Mouse (Mus musculus): ENCODE data around the gene Wipf2. TPM values are rescaled to one million over a fixed set of nuclear protein-coding genes. Genes with fewer than 3 reads are reported as not detected.
A peak's percentile ranks its signal among the peaks of the same experiment; 100 is the strongest.

Gene Wipf2
- total and polyA plus RNA-seq, 3 experiments = 2.1 to 7.7 (median 4.7) TPM

DNA sequence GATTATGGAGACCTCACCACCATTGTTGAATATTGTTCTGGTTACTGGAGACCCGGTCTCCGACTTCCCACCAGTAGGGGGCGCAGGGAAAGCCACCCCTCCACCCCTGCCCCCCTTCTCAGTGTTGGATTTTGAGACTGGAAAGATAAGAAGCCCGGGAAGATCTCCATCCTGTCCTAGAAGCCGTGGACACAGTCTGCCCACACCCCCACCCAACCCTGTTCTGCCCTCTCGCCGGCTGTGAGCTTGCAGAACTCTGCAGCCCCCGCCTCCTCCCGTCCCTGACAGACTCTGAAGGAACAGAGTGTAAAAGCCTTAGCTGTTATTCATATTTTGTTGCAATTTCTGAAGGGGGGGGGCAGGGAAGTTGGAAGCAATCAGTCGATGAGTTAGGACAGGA is 90.9 kb downstream of the Wipf2 start (continued):
- TF ChIP-seq ZNF384 (IDR thresholded peaks at IDR 0.05; ENCODE audit: low read depth, low read length) (no peak), MYC (IDR thresholded peaks at IDR 0.05; ENCODE audit: low read depth, low read length) (no peak), CHD2 (IDR thresholded peaks at IDR 0.05; ENCODE audit: low read length) (peak; percentile 65), CHD1 (IDR thresholded peaks at IDR 0.05; ENCODE audit: low read depth, low read length) (no peak), UBTF (IDR thresholded peaks at IDR 0.05; ENCODE audit: low read depth, low read length) (no peak), GABPA (IDR thresholded peaks at IDR 0.05; ENCODE audit: insufficient replicate concordance, low read depth, low read length) (no peak), MAX (IDR thresholded peaks at IDR 0.05; ENCODE audit: low read length) (no peak)

Other genes starting within 250 kb of the Wipf2 start
- gene Gm12355, start 238.0 kb upstream of the Wipf2 start, total RNA-seq (2012; rRNA removed) = 1.8 and 2.0 TPM in 2 replicates
- gene Gm12355, start 238.0 kb upstream of the Wipf2 start, total RNA-seq (2014; rRNA removed) = 24.2 and 26.0 TPM in 2 replicates
- 3.0 and 9.8 TPM in 2 replicates for gene Gm12355, start 238.0 kb upstream of the Wipf2 start, polyA plus RNA-seq (2012; ENCODE audit: insufficient read length, low read depth)
- not detected in 2 replicates for gene Gsdma3, start 237.3 kb upstream of the Wipf2 start, total RNA-seq (2012; rRNA removed)
- gene Gsdma3, start 237.3 kb upstream of the Wipf2 start, total RNA-seq (2014; rRNA removed) = not detected in 2 replicates
- gene Gsdma3, start 237.3 kb upstream of the Wipf2 start, polyA plus RNA-seq (2012; ENCODE audit: insufficient read length, low read depth) = not detected in 2 replicates
- not detected in 2 replicates for gene Gsdma2, start 216.9 kb upstream of the Wipf2 start, total RNA-seq (2012; rRNA removed)
- not detected in 2 replicates for gene Gsdma2, start 216.9 kb upstream of the Wipf2 start, total RNA-seq (2014; rRNA removed)
- gene Gsdma2, start 216.9 kb upstream of the Wipf2 start, polyA plus RNA-seq (2012; ENCODE audit: insufficient read length, low read depth) = not detected in 2 replicates
- gene Gsdma, start 199.3 kb upstream of the Wipf2 start, total RNA-seq (2012; rRNA removed) = not detected in 2 replicates
- not detected in 2 replicates for gene Gsdma, start 199.3 kb upstream of the Wipf2 start, total RNA-seq (2014; rRNA removed)
- 0.08 and 0.10 TPM in 2 replicates for gene Gsdma, start 199.3 kb upstream of the Wipf2 start, polyA plus RNA-seq (2012; ENCODE audit: insufficient read length, low read depth)
- gene Psmd3, start 181.1 kb upstream of the Wipf2 start, total RNA-seq (2012; rRNA removed) = 291 and 337 TPM in 2 replicates
- 163 and 166 TPM in 2 replicates for gene Psmd3, start 181.1 kb upstream of the Wipf2 start, total RNA-seq (2014; rRNA removed)
- 345 and 354 TPM in 2 replicates for gene Psmd3, start 181.1 kb upstream of the Wipf2 start, polyA plus RNA-seq (2012; ENCODE audit: insufficient read length, low read depth)
- not detected in 2 replicates for gene Csf3, start 162.4 kb upstream of the Wipf2 start, total RNA-seq (2012; rRNA removed)
- gene Csf3, start 162.4 kb upstream of the Wipf2 start, total RNA-seq (2014; rRNA removed) = not detected in 2 replicates
- 0.21 and 0.29 TPM in 2 replicates for gene Csf3, start 162.4 kb upstream of the Wipf2 start, polyA plus RNA-seq (2012; ENCODE audit: insufficient read length, low read depth)
- 47.7 and 48.6 TPM in 2 replicates for gene Med24, start 134.2 kb upstream of the Wipf2 start, total RNA-seq (2012; rRNA removed)
- gene Med24, start 134.2 kb upstream of the Wipf2 start, total RNA-seq (2014; rRNA removed) = 26.5 and 30.9 TPM in 2 replicates
- gene Med24, start 134.2 kb upstream of the Wipf2 start, polyA plus RNA-seq (2012; ENCODE audit: insufficient read length, low read depth) = 64.2 and 78.8 TPM in 2 replicates
- 2.5 and 3.9 TPM in 2 replicates for gene Thra, start 123.0 kb upstream of the Wipf2 start, total RNA-seq (2012; rRNA removed)
- 0.81 and 1.1 TPM in 2 replicates for gene Thra, start 123.0 kb upstream of the Wipf2 start, total RNA-seq (2014; rRNA removed)
- gene Thra, start 123.0 kb upstream of the Wipf2 start, polyA plus RNA-seq (2012; ENCODE audit: insufficient read length, low read depth) = 3.8 and 4.3 TPM in 2 replicates
- gene Nr1d1, start 88.3 kb upstream of the Wipf2 start, total RNA-seq (2012; rRNA removed) = 0.21 and 0.25 TPM in 2 replicates
- gene Nr1d1, start 88.3 kb upstream of the Wipf2 start, total RNA-seq (2014; rRNA removed) = 0.17 and 0.39 TPM in 2 replicates
- gene Nr1d1, start 88.3 kb upstream of the Wipf2 start, polyA plus RNA-seq (2012; ENCODE audit: insufficient read length, low read depth) = 0.95 and 1.4 TPM in 2 replicates
- gene Msl1, start 68.1 kb upstream of the Wipf2 start, total RNA-seq (2012; rRNA removed) = 27.3 and 30.7 TPM in 2 replicates
- 25.9 and 26.4 TPM in 2 replicates for gene Msl1, start 68.1 kb upstream of the Wipf2 start, total RNA-seq (2014; rRNA removed)
- gene Msl1, start 68.1 kb upstream of the Wipf2 start, polyA plus RNA-seq (2012; ENCODE audit: insufficient read length, low read depth) = 57.1 and 58.1 TPM in 2 replicates
- 16.7 and 18.3 TPM in 2 replicates for gene Casc3, start 58.7 kb upstream of the Wipf2 start, total RNA-seq (2012; rRNA removed)
- gene Casc3, start 58.7 kb upstream of the Wipf2 start, total RNA-seq (2014; rRNA removed) = 14.4 and 14.7 TPM in 2 replicates
- 71.7 and 93.0 TPM in 2 replicates for gene Casc3, start 58.7 kb upstream of the Wipf2 start, polyA plus RNA-seq (2012; ENCODE audit: insufficient read length, low read depth)
- gene Rapgefl1, start 26.9 kb upstream of the Wipf2 start, total RNA-seq (2012; rRNA removed) = 0.04 and 0.08 TPM in 2 replicates
- 0.11 TPM in 1 of 2 replicates, not detected in the other for gene Rapgefl1, start 26.9 kb upstream of the Wipf2 start, total RNA-seq (2014; rRNA removed)
- gene Rapgefl1, start 26.9 kb upstream of the Wipf2 start, polyA plus RNA-seq (2012; ENCODE audit: insufficient read length, low read depth) = 0.25 and 0.29 TPM in 2 replicates
- 47.4 and 78.9 TPM in 2 replicates for gene Cdc6, start 44.2 kb downstream of the Wipf2 start, total RNA-seq (2012; rRNA removed)
- 93.7 and 99.3 TPM in 2 replicates for gene Cdc6, start 44.2 kb downstream of the Wipf2 start, total RNA-seq (2014; rRNA removed)
- 81.3 and 91.9 TPM in 2 replicates for gene Cdc6, start 44.2 kb downstream of the Wipf2 start, polyA plus RNA-seq (2012; ENCODE audit: insufficient read length, low read depth)
- gene Rara, start 64.2 kb downstream of the Wipf2 start, total RNA-seq (2012; rRNA removed) = 11.1 and 12.1 TPM in 2 replicates
- gene Rara, start 64.2 kb downstream of the Wipf2 start, total RNA-seq (2014; rRNA removed) = 2.7 and 4.5 TPM in 2 replicates
- 12.4 and 13.7 TPM in 2 replicates for gene Rara, start 64.2 kb downstream of the Wipf2 start, polyA plus RNA-seq (2012; ENCODE audit: insufficient read length, low read depth)
- 0.47 and 0.50 TPM in 2 replicates for gene Gjd3, start 119.4 kb downstream of the Wipf2 start, total RNA-seq (2012; rRNA removed)
- not detected in 2 replicates for gene Gjd3, start 119.4 kb downstream of the Wipf2 start, total RNA-seq (2014; rRNA removed)
- not detected in 2 replicates for gene Gjd3, start 119.4 kb downstream of the Wipf2 start, polyA plus RNA-seq (2012; ENCODE audit: insufficient read length, low read depth)
- gene Top2a, start 160.6 kb downstream of the Wipf2 start, total RNA-seq (2012; rRNA removed) = 400 and 420 TPM in 2 replicates
- gene Top2a, start 160.6 kb downstream of the Wipf2 start, total RNA-seq (2014; rRNA removed) = 385 and 423 TPM in 2 replicates
- gene Top2a, start 160.6 kb downstream of the Wipf2 start, polyA plus RNA-seq (2012; ENCODE audit: insufficient read length, low read depth) = 422 and 444 TPM in 2 replicates
- gene Igfbp4, start 177.6 kb downstream of the Wipf2 start, total RNA-seq (2012; rRNA removed) = 0.04 and 0.21 TPM in 2 replicates
- not detected in 2 replicates for gene Igfbp4, start 177.6 kb downstream of the Wipf2 start, total RNA-seq (2014; rRNA removed)
- gene Igfbp4, start 177.6 kb downstream of the Wipf2 start, polyA plus RNA-seq (2012; ENCODE audit: insufficient read length, low read depth) = 0.16 and 0.20 TPM in 2 replicates
- gene Tns4, start 225.7 kb downstream of the Wipf2 start, total RNA-seq (2012; rRNA removed) = 0.04 and 0.13 TPM in 2 replicates
- gene Tns4, start 225.7 kb downstream of the Wipf2 start, total RNA-seq (2014; rRNA removed) = not detected in 2 replicates
- 0.11 TPM in 1 of 2 replicates, not detected in the other for gene Tns4, start 225.7 kb downstream of the Wipf2 start, polyA plus RNA-seq (2012; ENCODE audit: insufficient read length, low read depth)